Mouse (Mus musculus) gastrocnemius, postnatal 14 days (tissue): ENCODE results near the gene Gulp1. TPM values are rescaled to one million over a fixed set of nuclear protein-coding genes. Genes with fewer than 3 reads are reported as not detected.
A peak's percentile ranks its signal among the peaks of the same experiment; 100 is the strongest.

ENCODE experiments used
- DNase-seq: peaks from one replicate; pipeline ENCODE4 v3.0.0; 2021; ENCODE audit warnings: mixed read lengths
- intact Hi-C: fragments of 180-260 bp; cut with DNase I; formaldehyde crosslinking; loops from one replicate; pipeline ENCODE4 v1.15.1; 2025; ENCODE audit warnings: low total_unique reads
- total RNA-seq, 2 experiments: library from RNA; stranded (reverse); gene quantifications; 2 replicates each; pipeline ENCODE4 v1.2.3; 2021

Gulp1 gene
- total RNA-seq, 2 experiments from 2014 or later: 7.2 to 9.4 TPM

GRCm38 (mm10) chr1:44682556-44682955, 131.2 kb downstream of the Gulp1 start:
- intact Hi-C loops: no loop called here
- DNase-seq: no peak

GRCm38 (mm10) chr1:44683723-44684122, 132.4 kb downstream of the Gulp1 start:
- intact Hi-C loops: no loop called here
- DNase-seq: no peak

GRCm38 (mm10) chr1:44720785-44721410, 169.6 kb downstream of the Gulp1 start:
- intact Hi-C loops: no loop called here
- DNase-seq: no peak

GRCm38 (mm10) chr1:44741256-44741655, 189.9 kb downstream of the Gulp1 start:
- peak; percentile 6 for DNase-seq
- intact Hi-C loops: loop anchor here (10.0 kb wide), 2 partner anchors 574 to 884 kb away; partner anchors contain the start of gene Col3a1

- intact Hi-C loops: loop anchor here (10.0 kb wide), 2 partner anchors 569 to 879 kb away; partner anchors contain the start of gene Col3a1
- DNase-seq: peak; percentile 26
These were observed 194.4 kb downstream of the Gulp1 start for GRCm38 (mm10) chr1:44745711-44746110.

DNA sequence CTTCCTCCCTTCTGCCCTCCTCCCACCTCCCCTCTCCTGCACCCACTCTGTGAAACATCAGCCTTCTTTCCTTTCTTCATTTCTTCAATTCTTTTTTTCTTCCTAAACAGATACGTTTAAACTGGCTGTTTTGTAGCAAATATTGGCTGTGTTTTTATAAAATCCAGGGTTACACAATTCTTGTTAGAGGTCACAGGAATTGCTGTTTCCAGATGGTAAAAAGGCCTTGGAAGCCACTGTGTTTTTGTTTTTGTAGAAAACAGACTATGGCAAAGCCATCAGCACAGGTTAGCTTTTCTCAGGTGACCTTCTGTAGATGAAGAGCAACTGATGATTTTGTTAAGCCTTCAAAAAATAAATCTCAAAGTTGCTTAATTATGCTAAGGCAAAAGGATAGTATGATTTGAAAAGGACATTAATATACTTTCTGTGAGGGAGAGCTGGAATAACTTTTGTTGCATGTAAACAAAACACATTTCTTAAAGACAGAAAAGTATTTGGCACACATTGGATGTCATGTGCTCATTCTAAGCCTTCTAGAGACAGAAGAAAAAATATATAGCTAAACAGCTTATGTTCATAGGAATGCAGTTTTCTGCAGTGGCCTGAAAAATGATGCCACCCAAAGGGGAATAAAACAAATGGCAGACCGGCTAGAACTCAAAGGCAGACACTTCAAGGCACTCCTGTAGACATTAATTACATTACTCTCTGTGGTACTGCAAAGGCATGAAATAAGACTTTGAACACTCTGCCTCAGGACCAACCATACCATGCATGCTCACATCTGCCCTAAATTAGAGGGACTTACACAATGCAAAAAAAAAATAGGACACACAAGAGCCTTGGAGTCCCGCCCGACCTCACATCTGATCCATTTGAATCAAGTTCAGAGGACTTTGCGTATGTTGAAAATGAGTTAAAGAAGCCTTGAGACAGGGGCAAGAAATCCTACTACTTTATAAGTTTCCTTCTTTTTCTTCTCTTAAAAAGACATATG, 199.7 kb downstream of the Gulp1 start:
- intact Hi-C loops: no loop called here
- peak; percentile 36 for DNase-seq

GRCm38 (mm10) chr1:44778251-44778650, 226.9 kb downstream of the Gulp1 start:
- no peak for DNase-seq
- intact Hi-C loops: no loop called here

DNA sequence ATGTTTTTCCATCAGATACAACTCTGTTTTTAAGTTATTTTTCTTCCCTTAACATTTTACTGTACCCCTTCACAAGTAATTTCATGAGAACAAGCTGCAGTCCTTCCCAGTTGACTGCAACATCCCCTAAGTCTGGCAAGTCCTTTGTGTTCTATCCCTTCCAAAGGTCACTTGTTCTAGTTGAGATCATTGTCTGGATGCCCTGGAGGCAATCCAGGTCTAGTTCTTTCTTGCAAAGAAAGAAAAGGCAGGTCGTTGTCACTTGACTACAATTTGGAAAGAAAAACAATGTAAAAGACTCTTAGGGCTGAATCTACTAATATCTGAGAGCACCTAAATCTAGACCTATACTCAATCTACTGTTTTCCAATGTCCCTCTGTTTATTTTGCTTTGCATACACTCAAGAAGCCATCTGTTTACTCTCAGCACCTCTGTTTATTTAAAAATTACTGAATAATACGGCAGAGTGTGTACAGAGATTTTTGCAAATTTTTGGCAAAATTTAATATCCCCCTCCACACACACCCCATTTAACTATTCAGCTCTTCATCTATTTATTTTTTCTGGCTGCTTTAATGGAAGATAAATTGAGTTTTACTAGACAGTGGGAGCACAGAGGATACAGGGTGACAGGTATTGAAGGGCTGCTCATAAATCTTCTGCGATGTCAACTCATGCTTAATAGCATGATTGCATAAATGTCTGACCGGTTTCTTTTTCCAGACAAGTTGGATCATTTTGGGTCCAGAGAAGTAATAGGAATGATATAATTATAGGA, 252.5 kb downstream of the Gulp1 start:
- peak; percentile 57 for DNase-seq
- intact Hi-C loops: no loop called here

- intact Hi-C loops: no loop called here
- no peak for DNase-seq
These were observed 255.1 kb downstream of the Gulp1 start for GRCm38 (mm10) chr1:44806368-44806767.

DNA sequence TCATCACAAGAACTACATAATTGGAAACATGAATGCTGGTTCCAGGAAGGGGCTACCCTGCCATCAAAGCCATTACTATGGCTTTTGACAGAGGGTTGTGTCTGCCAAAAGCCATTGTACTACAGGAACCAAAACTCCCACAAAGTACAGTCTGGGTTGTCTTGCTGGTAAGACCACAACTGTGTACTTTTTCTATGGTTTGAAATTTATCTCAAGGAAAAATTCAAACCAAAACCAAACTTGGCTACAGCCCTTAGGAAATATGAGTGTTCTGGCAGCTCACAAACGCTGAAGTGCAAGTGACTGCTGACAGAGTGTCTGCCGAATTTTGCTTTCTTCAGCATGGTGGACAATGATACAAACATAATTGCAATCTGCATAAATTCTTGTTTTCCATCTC, 259.0 kb downstream of the Gulp1 start:
- no peak for DNase-seq
- intact Hi-C loops: no loop called here

GRCm38 (mm10) chr1:44833934-44834333, 282.6 kb downstream of the Gulp1 start:
- intact Hi-C loops: no loop called here
- DNase-seq: no peak
